In the genomic region with DNA sequence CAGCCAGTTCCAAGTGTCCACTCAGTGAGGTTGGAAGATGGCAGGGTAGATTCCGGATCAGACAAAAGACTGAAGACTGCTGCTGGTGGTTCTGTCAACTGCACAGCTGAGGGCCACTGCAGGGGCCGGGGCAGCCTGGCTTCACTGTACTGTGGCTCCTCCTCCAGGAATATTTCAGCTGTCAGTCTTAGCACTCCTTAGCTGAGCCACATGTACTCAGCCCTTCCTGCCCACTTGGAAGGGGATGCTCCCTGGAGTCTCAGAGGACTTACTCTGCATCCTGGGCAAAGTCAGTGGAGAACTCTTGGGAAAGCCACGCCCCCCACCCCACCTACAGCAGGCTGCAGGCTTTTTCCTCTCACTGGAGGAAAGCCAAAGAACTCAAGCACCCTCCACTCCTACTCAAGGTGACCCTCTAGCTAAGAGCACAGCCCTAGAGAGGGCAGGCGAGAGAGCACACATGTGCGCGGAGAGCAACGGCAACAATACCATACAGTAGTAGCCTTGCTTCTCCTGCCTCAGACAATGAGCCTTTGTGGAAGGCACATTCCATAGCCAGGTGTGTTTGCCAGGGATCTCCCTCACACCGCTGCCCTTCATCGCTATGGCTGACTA, we compare ENCODE assay signal across 12 mouse cellular contexts. TPM values are rescaled to one million over a fixed set of nuclear protein-coding genes. Genes with fewer than 3 reads are reported as not detected.
DNase-seq lines count a peak whose midpoint lies in the region; ATAC-seq and TF ChIP-seq lines count a peak whose summit lies in the region.
"Had no signal": no experiment of that assay in that cellular context is flagged by ENCODE, and none has a peak within 500 bp of the region (broad histone marks: within the 10 kb centered on the region; RNA-seq: fewer than 3 reads in every experiment).

No protein-coding gene starts in this region.

- H3K4me2 ChIP-seq in heart, embryonic 16.5 days (ENCODE audit: low read depth, low read length): no peak overlapping the region
- peak overlapping the region; percentile 43; the same call in 1 of the 2 replicates for H3K4me2 ChIP-seq in intestine, embryonic 16.5 days (ENCODE audit: low read depth, low read length)
- no peak overlapping the region for H3K4me2 ChIP-seq in limb, embryonic 14.5 days (replicated peaks; ENCODE audit: low read depth, low read length, severe bottlenecking)
- H3K4me2 ChIP-seq in neural tube, embryonic 15.5 days: no peak overlapping the region
- H3K4me2 ChIP-seq: liver, embryonic 15.5 days had no signal

- 39% methylated on average over 9 of the region's 9 CpGs for WGBS in heart, embryonic 16.5 days
- WGBS in intestine, embryonic 16.5 days: 50% methylated on average over 9 of the region's 9 CpGs
- 64% methylated on average over 9 of the region's 9 CpGs for WGBS in limb, embryonic 14.5 days
- 77% methylated on average over 9 of the region's 9 CpGs for WGBS in neural tube, embryonic 15.5 days

- ATAC-seq in heart, embryonic 16.5 days (replicated peaks; ENCODE audit: extremely low read depth, insufficient read depth, low FRiP score): peak; percentile 66
- ATAC-seq in intestine, embryonic 16.5 days: peak; percentile 90
- 0 out of 2 replicates have a peak, but pooled peaks have one; percentile 19 for ATAC-seq in limb, embryonic 14.5 days (ENCODE audit: low FRiP score, low read depth)
- ATAC-seq in neural tube, embryonic 15.5 days (ENCODE audit: low FRiP score): no peak

- H3K27me3 ChIP-seq in heart, embryonic 16.5 days (ENCODE audit: control insufficient read depth, insufficient read depth, low read length): peaks cover 76% of the 10 kb centered on the region
- H3K27me3 ChIP-seq in intestine, embryonic 16.5 days (replicated peaks; ENCODE audit: control insufficient read depth, insufficient read depth, low read length): no peaks in the 10 kb centered on the region
- H3K27me3 ChIP-seq in limb, embryonic 14.5 days (ENCODE audit: control insufficient read depth, insufficient read depth, low read length): no peaks in the 10 kb centered on the region
- no peaks in the 10 kb centered on the region for H3K27me3 ChIP-seq in neural tube, embryonic 15.5 days (replicated peaks)

- TF ChIP-seq POLR2A in limb, embryonic 14.5 days (IDR thresholded peaks at IDR 0.05; ENCODE audit: borderline replicate concordance, extremely low read depth, insufficient read depth, insufficient read length): no peak

- no peaks in the 10 kb centered on the region for H3K36me3 ChIP-seq in heart, embryonic 16.5 days (ENCODE audit: control insufficient read depth, insufficient read depth)
- no peaks in the 10 kb centered on the region for H3K36me3 ChIP-seq in intestine, embryonic 16.5 days (ENCODE audit: control insufficient read depth, insufficient read depth, low read length)
- no peaks in the 10 kb centered on the region for H3K36me3 ChIP-seq in limb, embryonic 14.5 days (ENCODE audit: control insufficient read depth, insufficient read depth, low read length)
- H3K36me3 ChIP-seq in neural tube, embryonic 15.5 days: no peaks in the 10 kb centered on the region
- H3K36me3 ChIP-seq: G1E; liver, embryonic 15.5 days had no signal

- no peak for DNase-seq in heart, adult 8-10 months (ENCODE audit: low spot score)
- DNase-seq in limb, embryonic 14.5 days (ENCODE audit: low spot score): no peak
- DNase-seq in thymus, postnatal 10 days (ENCODE audit: low spot score in 2 of 2): no peak
- no peak for DNase-seq in layer of hippocampus, adult 11-12 months (ENCODE audit: low spot score)
- DNase-seq: gastrocnemius, postnatal 10 days; right cerebral cortex, postnatal 14 days; thymus, postnatal 25 days had no signal

- no peaks in the 10 kb centered on the region for H3K9me3 ChIP-seq in heart, embryonic 16.5 days (replicated peaks; ENCODE audit: control insufficient read depth, low read length)
- no peaks in the 10 kb centered on the region for H3K9me3 ChIP-seq in intestine, embryonic 16.5 days (ENCODE audit: control insufficient read depth, low read length)
- H3K9me3 ChIP-seq in limb, embryonic 14.5 days (ENCODE audit: control insufficient read depth, low read length): no peaks in the 10 kb centered on the region
- H3K9me3 ChIP-seq in neural tube, embryonic 15.5 days (replicated peaks): no peaks in the 10 kb centered on the region
- H3K9me3 ChIP-seq: G1E; liver, embryonic 15.5 days had no signal

- no peak overlapping the region for H3K9ac ChIP-seq in heart, embryonic 16.5 days (ENCODE audit: low read length)
- peak overlapping the region; percentile 48; the same call in 1 of the 2 replicates for H3K9ac ChIP-seq in intestine, embryonic 16.5 days (ENCODE audit: low read depth, low read length)
- H3K9ac ChIP-seq in limb, embryonic 14.5 days (ENCODE audit: low read depth, low read length, severe bottlenecking): no peak overlapping the region
- H3K9ac ChIP-seq in neural tube, embryonic 15.5 days (replicated peaks): no peak overlapping the region
- H3K9ac ChIP-seq: liver, embryonic 15.5 days had no signal

- peaks cover 16% of the 10 kb centered on the region for H3K4me1 ChIP-seq in heart, embryonic 16.5 days (ENCODE audit: control insufficient read depth, insufficient read depth, low read length)
- H3K4me1 ChIP-seq in intestine, embryonic 16.5 days (ENCODE audit: control insufficient read depth, insufficient read depth, low read length): peaks cover 24% of the 10 kb centered on the region
- H3K4me1 ChIP-seq in limb, embryonic 14.5 days (ENCODE audit: control insufficient read depth, insufficient read depth, low read length): peaks cover 9% of the 10 kb centered on the region; the same call in 1 of the 2 replicates
- no peaks in the 10 kb centered on the region for H3K4me1 ChIP-seq in neural tube, embryonic 15.5 days
- H3K4me1 ChIP-seq: liver, embryonic 15.5 days had no signal

- no peak overlapping the region for H3K4me3 ChIP-seq in heart, embryonic 16.5 days (ENCODE audit: low read length)
- no peak overlapping the region for H3K4me3 ChIP-seq in intestine, embryonic 16.5 days (ENCODE audit: low read length)
- H3K4me3 ChIP-seq in limb, embryonic 14.5 days (replicated peaks; ENCODE audit: low read length): no peak overlapping the region
- no peak overlapping the region for H3K4me3 ChIP-seq in neural tube, embryonic 15.5 days (replicated peaks)
- H3K4me3 ChIP-seq: liver, embryonic 15.5 days had no signal

- H3K27ac ChIP-seq in heart, embryonic 16.5 days (ENCODE audit: low read length): no peak overlapping the region
- H3K27ac ChIP-seq in intestine, embryonic 16.5 days (ENCODE audit: low read length): peak overlapping the region; percentile 86
- no peak overlapping the region for H3K27ac ChIP-seq in limb, embryonic 14.5 days (replicated peaks; ENCODE audit: low read depth, low read length)
- H3K27ac ChIP-seq in neural tube, embryonic 15.5 days (replicated peaks): no peak overlapping the region
- H3K27ac ChIP-seq: liver, embryonic 15.5 days had no signal

RNA-seq across cellular contexts. Expression of gene Isca2, which starts 32.3 kb away (rescaled TPM):
- polyA plus RNA-seq in heart, embryonic 16.5 days (2015; fragmentation: Nextera tagmentation; extraction: Ambion mirVana): 157 and 160 TPM in 2 replicates
- 100 to 1,000 TPM in 1 of 4 experiments, 10 to 100 TPM in 3; 89.1 to 116 (median 94.9) TPM for total RNA-seq in heart, adult 8-10 months (2022)
- 142 and 150 TPM in 2 replicates for polyA plus RNA-seq in intestine, embryonic 16.5 days (2015; fragmentation: Nextera tagmentation; extraction: Ambion mirVana)
- polyA plus RNA-seq in limb, embryonic 14.5 days (2012; rRNA removed): 108 TPM in 2 replicates
- polyA plus RNA-seq in limb, embryonic 14.5 days (2014; fragmentation: Nextera tagmentation; extraction: Ambion mirVana): 138 and 145 TPM in 2 replicates
- 134 and 144 TPM in 2 replicates for polyA plus RNA-seq in neural tube, embryonic 15.5 days (2015; fragmentation: Nextera tagmentation; extraction: Ambion mirVana)

RNA-seq across cellular contexts. Expression of gene Npc2, which starts 32.4 kb away (rescaled TPM):
- polyA plus RNA-seq in heart, embryonic 16.5 days (2015; fragmentation: Nextera tagmentation; extraction: Ambion mirVana): 52.8 and 59.4 TPM in 2 replicates
- 10 to 100 TPM; 26.1 to 29.6 (median 26.9) TPM for total RNA-seq in heart, adult 8-10 months (2022)
- 88.4 and 93.4 TPM in 2 replicates for polyA plus RNA-seq in intestine, embryonic 16.5 days (2015; fragmentation: Nextera tagmentation; extraction: Ambion mirVana)
- polyA plus RNA-seq in limb, embryonic 14.5 days (2012; rRNA removed): 76.2 and 87.7 TPM in 2 replicates
- polyA plus RNA-seq in limb, embryonic 14.5 days (2014; fragmentation: Nextera tagmentation; extraction: Ambion mirVana): 65.1 and 73.4 TPM in 2 replicates
- 54.1 and 57.7 TPM in 2 replicates for polyA plus RNA-seq in neural tube, embryonic 15.5 days (2015; fragmentation: Nextera tagmentation; extraction: Ambion mirVana)
